Mouse (Mus musculus) mature B cell (primary cell): Measurements from ENCODE around the gene Ctf2.

Experiments
- in situ Hi-C: fragments of 300-500 bp; cut with MboI; formaldehyde crosslinking; loops from 2 replicates; pipeline ENCODE4 v1.14.3; 2019

The Ctf2 gene

GRCm38 (mm10) chr7:127685304-127686018 lies 46.5 kb downstream of the Ctf2 start:
- in situ Hi-C loops: no loop called here

DNA sequence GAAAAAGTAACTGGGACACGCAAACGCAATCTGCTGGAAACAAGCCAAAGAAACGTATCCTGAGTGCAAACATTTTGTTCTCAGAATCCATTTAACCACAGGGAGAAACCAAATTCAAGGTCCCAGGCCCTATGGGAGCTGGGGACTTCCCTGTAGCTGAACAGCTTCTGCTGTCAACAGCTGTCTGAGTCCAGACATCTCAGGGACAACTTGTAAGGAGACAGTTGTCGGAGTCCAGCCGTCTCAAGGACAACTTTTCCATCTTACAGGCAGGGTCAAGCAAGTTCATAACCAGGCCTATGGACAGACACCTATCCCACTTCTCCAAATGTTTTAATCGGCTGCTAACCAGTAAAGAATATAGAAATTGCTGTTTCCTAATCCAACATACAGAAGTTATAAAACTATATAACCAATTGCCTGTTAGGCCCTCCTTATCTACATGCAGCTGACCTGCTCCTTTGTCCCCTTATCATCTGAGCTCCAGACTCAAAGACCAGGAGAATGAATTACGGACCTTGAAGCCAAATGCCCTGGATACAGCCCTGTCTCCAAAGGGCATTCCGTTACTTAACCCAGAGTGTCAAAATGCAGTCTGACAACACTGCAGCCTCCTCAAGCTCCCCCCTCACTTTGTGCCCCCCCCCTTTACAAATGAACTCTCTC lies 49.9 kb downstream of the Ctf2 start:
- in situ Hi-C loops: no loop called here

DNA sequence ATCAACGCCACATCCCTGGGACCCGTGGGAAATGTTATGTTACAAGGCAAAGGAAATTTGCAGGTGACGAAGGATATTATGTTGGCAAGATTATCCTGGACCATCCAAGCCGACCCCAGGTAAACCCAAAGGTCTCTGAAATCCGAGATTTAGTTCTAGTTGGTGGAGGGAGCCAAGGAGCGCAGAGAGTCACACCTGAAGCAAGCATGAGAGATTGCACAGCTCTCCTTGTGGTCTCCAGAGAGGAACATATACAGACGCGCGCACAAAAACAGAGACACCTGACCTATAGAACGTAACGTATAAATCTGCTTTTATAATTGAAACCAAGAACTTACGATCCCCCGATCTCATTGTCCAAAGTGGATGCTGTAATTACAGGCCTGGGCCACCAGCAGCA lies 51.4 kb downstream of the Ctf2 start:
- in situ Hi-C loops: no loop called here

DNA sequence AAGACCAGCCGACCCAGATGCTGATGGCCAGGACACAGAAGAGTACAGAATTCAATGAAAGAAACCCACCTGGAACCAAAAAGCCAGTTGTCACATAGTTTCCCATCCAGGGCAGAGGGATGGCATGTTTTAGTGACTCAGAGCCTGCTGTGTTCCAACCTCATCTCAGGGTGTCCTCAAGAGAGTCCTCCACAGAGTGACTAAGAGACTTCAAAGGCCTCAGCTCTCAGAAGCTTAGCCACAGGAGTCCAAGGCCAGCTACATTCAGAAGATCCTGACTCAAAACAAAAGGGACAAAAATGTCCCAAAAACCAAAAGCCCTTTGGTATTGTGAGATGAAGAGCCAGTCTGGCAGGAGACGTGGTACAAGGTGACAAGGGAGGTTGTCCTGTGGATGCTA lies 53.2 kb downstream of the Ctf2 start:
- in situ Hi-C loops: no loop called here

DNA sequence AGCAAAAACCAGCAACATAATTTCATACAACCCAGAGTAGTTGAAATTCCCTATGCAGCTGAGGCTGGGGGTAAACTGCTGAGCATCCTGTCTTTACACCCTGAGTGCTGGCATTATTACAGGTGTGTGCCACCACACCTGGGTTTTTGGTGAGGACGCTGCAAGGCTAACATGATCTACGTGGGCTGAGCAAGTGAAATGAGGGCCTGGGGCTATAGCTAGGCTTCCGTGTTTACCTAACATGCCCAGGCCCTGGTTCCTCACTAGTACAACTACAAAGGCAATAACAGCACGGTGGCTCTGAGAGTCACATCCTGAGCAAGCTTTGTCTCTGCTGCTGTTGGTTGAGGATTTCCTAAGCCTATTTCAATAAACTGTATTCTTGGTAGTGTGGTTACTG lies 54.4 kb downstream of the Ctf2 start:
- in situ Hi-C loops: no loop called here

DNA sequence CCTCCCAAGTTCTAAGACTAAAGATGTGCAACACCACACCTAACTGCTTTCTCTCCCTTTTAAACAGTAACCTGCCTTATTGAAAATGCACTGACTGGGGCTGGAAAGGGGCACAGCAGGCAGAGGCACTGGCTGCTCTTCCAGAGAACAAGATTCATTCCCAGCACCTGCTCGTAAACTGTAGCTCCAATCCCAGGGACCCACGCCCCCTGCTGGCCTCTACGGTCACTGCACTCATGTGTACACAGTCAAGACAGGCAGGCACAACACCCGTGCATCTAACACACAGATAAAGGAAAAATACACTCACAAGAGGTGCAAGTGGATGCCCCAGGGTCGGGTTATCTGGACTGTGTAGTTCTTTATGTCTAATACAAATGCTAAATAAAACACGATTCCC lies 54.9 kb downstream of the Ctf2 start:
- in situ Hi-C loops: no loop called here

DNA sequence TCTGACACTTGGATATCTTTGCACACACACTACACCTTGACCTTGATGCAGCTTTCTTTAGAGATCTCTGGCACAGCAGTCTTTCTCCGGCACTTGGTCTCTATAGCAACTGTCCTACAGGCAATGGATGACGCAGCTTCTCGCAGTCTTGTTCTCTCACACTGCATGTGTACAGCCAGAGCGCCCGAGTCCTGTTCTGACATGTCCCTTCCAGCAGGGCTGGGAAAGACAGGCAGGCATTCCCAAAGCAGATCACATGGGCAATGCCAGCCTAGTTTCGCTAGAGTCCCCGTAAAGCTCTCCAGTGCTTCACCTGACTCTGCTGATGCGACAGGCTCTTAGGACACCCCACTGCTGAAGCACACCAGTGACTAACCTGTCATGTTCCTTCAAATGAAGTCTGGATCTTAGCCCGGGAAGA lies 56.6 kb downstream of the Ctf2 start:
- in situ Hi-C loops: no loop called here

- in situ Hi-C loops: no loop called here
Measured at GRCm38 (mm10) chr7:127674977-127675376, 57.0 kb downstream of the Ctf2 start.

GRCm38 (mm10) chr7:127672776-127673175 lies 59.2 kb downstream of the Ctf2 start:
- in situ Hi-C loops: no loop called here

DNA sequence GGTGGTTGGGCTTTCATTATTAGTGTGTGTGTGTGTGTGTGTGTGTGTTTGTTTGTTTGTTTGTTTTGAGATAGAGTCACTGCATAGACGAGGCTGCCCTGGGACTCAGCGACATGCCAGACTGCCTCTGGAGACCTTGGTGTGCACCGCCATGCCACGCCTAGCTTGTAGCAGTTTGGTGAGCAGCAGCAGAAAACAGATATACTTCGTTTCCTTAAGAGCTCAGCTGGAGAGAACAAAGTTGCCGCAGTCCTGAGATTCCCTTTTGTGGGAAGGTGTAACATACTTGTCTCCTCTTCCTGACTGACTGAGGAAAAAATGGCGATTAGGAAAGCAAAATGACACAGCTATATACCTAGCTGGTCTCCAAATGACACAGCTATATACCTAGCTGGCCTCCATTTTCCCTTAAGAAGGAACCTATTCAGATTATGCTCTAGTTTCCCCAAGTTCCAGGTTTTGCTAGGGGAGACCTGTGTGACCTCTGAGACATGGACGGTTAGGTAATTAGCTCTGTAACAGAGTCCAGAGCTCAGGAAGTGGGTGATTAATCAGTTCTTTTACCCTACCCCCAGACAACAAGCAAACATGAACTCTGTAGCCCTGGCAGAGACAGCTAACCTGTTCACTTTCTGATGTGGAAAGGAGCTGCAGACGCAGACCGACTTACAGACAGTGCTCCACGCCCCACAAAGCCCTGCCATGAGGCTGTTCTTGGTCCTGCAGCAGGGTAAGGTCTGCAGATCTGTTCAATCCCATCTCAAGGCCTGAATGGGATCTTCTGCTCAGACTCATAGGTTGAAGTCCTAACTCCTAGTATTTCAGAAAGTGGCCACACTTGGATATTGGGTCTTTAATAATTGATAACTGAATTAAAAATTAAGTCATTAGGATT lies 59.8 kb downstream of the Ctf2 start:
- in situ Hi-C loops: no loop called here
